Mouse (Mus musculus) MEL (cell line): ENCODE measurements around the gene Gm13124. TPM values are rescaled to one million over a fixed set of nuclear protein-coding genes. Genes with fewer than 3 reads are reported as not detected.

ENCODE experiments used
- DNase-seq: peaks from one replicate; pipeline ENCODE4 v3.0.0; 2011; ENCODE audit warnings: low read depth, low spot score
- H3K27ac ChIP-seq: 2 replicates; pipeline ENCODE4 v1.5.1; 2012; ENCODE audit warnings: low read depth, mild to moderate bottlenecking, control low read depth, low read length, moderate library complexity; ENCODE audit not compliant: control insufficient read depth
- H3K27me3 ChIP-seq, 2 experiments: fragments of 150-350 bp in 1 of 2; sonication (generic) in 1 of 2; 2 replicates each; pipeline ENCODE4 v1.6.1; 2012; ENCODE audit warnings: low read length in 2 of 2, mild to moderate bottlenecking in 2 of 2, improper control_type of control experiment in 1 of 2, moderate library complexity in 1 of 2; ENCODE audit not compliant: insufficient read depth in 2 of 2, control insufficient read depth in 1 of 2
- H3K36me3 ChIP-seq, 2 experiments: 2 replicates each; pipeline ENCODE4 v1.6.1; 2012 to 2014; ENCODE audit warnings: low read length in 2 of 2, improper control_type of control experiment in 1 of 2, inconsistent platforms in 1 of 2, mild to moderate bottlenecking in 1 of 2; ENCODE audit not compliant: insufficient read depth in 2 of 2, control insufficient read depth in 1 of 2
- H3K4me1 ChIP-seq, 2 experiments: fragments of 150-350 bp in 1 of 2; sonication (generic) in 1 of 2; 2 replicates each; pipeline ENCODE4 v1.6.1; 2012; ENCODE audit warnings: low read length in 2 of 2, improper control_type of control experiment in 1 of 2, mild to moderate bottlenecking in 1 of 2; ENCODE audit not compliant: insufficient read depth in 2 of 2, control insufficient read depth in 1 of 2
- H3K4me3 ChIP-seq, 2 experiments: fragments of 150-350 bp in 1 of 2; sonication (generic) in 1 of 2; 2 replicates each; pipeline ENCODE4 v1.5.1; 2012; ENCODE audit warnings: low read depth in 2 of 2, low read length in 2 of 2, mild to moderate bottlenecking in 2 of 2, moderate library complexity in 2 of 2, control low read depth in 1 of 2, improper control_type of control experiment in 1 of 2; ENCODE audit not compliant: control insufficient read depth in 1 of 2, insufficient read depth in 1 of 2
- H3K79me2 ChIP-seq: 2 replicates; pipeline ENCODE4 v1.6.1; 2012; ENCODE audit warnings: mild to moderate bottlenecking, low read length, moderate library complexity; ENCODE audit not compliant: control insufficient read depth, poor library complexity, insufficient read depth
- H3K9ac ChIP-seq: 2 replicates; pipeline ENCODE4 v1.6.1; 2012; ENCODE audit warnings: low read depth, mild to moderate bottlenecking, control low read depth, low read length, moderate library complexity; ENCODE audit not compliant: control insufficient read depth, poor library complexity, severe bottlenecking
- H3K9me3 ChIP-seq: fragments of 150-350 bp; sonication (generic); replicated peaks from 2 replicates; pipeline ENCODE4 v1.6.1; 2012; ENCODE audit warnings: mild to moderate bottlenecking, low read length, improper control_type of control experiment, moderate library complexity; ENCODE audit not compliant: insufficient read depth
- CHD1 ChIP-seq: IDR thresholded peaks from 2 replicates; pipeline ENCODE4 v1.6.1; 2012; ENCODE audit warnings: low read depth, mild to moderate bottlenecking, inconsistent platforms, low read length, improper control_type of control experiment
- CHD2 ChIP-seq: IDR thresholded peaks from 2 replicates; pipeline ENCODE4 v1.6.1; 2011; ENCODE audit warnings: low read length, improper control_type of control experiment
- CTCF ChIP-seq, 3 experiments: IDR thresholded peaks in 2 of 3; conservative IDR thresholded peaks in 1 of 3; 2 replicates each; pipeline ENCODE4 v1.5.1; 2011 to 2012; ENCODE audit warnings: low read length in 3 of 3, low read depth in 2 of 3, mild to moderate bottlenecking in 2 of 3, improper control_type of control experiment in 1 of 3, inconsistent platforms in 1 of 3, mixed read lengths in 1 of 3, moderate library complexity in 1 of 3; ENCODE audit not compliant: control insufficient read depth in 1 of 3, insufficient read depth in 1 of 3, poor library complexity in 1 of 3, severe bottlenecking in 1 of 3
- E2F4 ChIP-seq: IDR thresholded peaks from 2 replicates; pipeline ENCODE4 v1.6.1; 2011; ENCODE audit warnings: low read depth, low read length, improper control_type of control experiment, borderline replicate concordance
- EP300 ChIP-seq, 2 experiments: IDR thresholded peaks; 2 replicates each; pipeline ENCODE4 v1.6.1; 2011; ENCODE audit warnings: improper control_type of control experiment in 2 of 2, low read length in 2 of 2, low read depth in 1 of 2, mild to moderate bottlenecking in 1 of 2
- ETS1 ChIP-seq: IDR thresholded peaks from 2 replicates; pipeline ENCODE4 v1.6.1; 2012; ENCODE audit warnings: low read depth, mild to moderate bottlenecking, inconsistent platforms, low read length, improper control_type of control experiment, moderate library complexity
- GABPA ChIP-seq: IDR thresholded peaks from 2 replicates; pipeline ENCODE4 v1.6.1; 2012; ENCODE audit warnings: low read depth, mild to moderate bottlenecking, inconsistent platforms, low read length, improper control_type of control experiment, moderate library complexity
- JUND ChIP-seq: IDR thresholded peaks from 2 replicates; pipeline ENCODE4 v1.6.1; 2011; ENCODE audit warnings: low read depth, mild to moderate bottlenecking, improper control_type of control experiment, low read length
- KAT2A ChIP-seq: conservative IDR thresholded peaks from 2 replicates; pipeline ENCODE4 v1.6.1; 2012; ENCODE audit warnings: low read depth, low read length, improper control_type of control experiment, inconsistent platforms
- MAX ChIP-seq: IDR thresholded peaks from 2 replicates; pipeline ENCODE4 v1.6.1; 2011; ENCODE audit warnings: low read length, improper control_type of control experiment
- MEF2A ChIP-seq: IDR thresholded peaks from 2 replicates; pipeline ENCODE4 v1.6.1; 2014; ENCODE audit warnings: low read depth, mild to moderate bottlenecking, inconsistent platforms, low read length, improper control_type of control experiment; ENCODE audit not compliant: poor library complexity, insufficient replicate concordance, severe bottlenecking; ENCODE audit errors: extremely low read depth
- MYC ChIP-seq: IDR thresholded peaks from 2 replicates; pipeline ENCODE4 v1.6.1; 2011; ENCODE audit warnings: low read depth, mild to moderate bottlenecking, low read length, improper control_type of control experiment, moderate library complexity
- POLR2A ChIP-seq, 2 experiments: IDR thresholded peaks; 2 replicates each; pipeline ENCODE4 v1.6.1; 2011 to 2012; ENCODE audit warnings: low read length in 2 of 2, mild to moderate bottlenecking in 2 of 2, control low read depth in 1 of 2, improper control_type of control experiment in 1 of 2, low read depth in 1 of 2, moderate library complexity in 1 of 2; ENCODE audit not compliant: control insufficient read depth in 1 of 2, insufficient read depth in 1 of 2, poor library complexity in 1 of 2
- RAD21 ChIP-seq: IDR thresholded peaks from 2 replicates; pipeline ENCODE4 v1.6.1; 2011; ENCODE audit warnings: mild to moderate bottlenecking, low read depth, low read length, improper control_type of control experiment
- RCOR1 ChIP-seq: IDR thresholded peaks from 2 replicates; pipeline ENCODE4 v1.6.1; 2012; ENCODE audit warnings: low read depth, mild to moderate bottlenecking, inconsistent platforms, low read length, improper control_type of control experiment
- SIN3A ChIP-seq: IDR thresholded peaks from 2 replicates; pipeline ENCODE4 v1.6.1; 2012; ENCODE audit warnings: low read length, improper control_type of control experiment, inconsistent platforms
- SMC3 ChIP-seq: IDR thresholded peaks from 2 replicates; pipeline ENCODE4 v1.6.1; 2011; ENCODE audit warnings: low read depth, low read length, improper control_type of control experiment
- USF1 ChIP-seq: IDR thresholded peaks from 2 replicates; pipeline ENCODE4 v1.6.1; 2014; ENCODE audit warnings: low read depth, mild to moderate bottlenecking, inconsistent platforms, low read length, improper control_type of control experiment, moderate library complexity
- USF2 ChIP-seq, 2 experiments: IDR thresholded peaks; 2 replicates each; pipeline ENCODE4 v1.6.1; 2011 to 2012; ENCODE audit warnings: improper control_type of control experiment in 2 of 2, low read length in 2 of 2, borderline replicate concordance in 1 of 2, inconsistent platforms in 1 of 2, low read depth in 1 of 2, mild to moderate bottlenecking in 1 of 2; ENCODE audit not compliant: insufficient read depth in 1 of 2
- ZC3H11A ChIP-seq: IDR thresholded peaks from 2 replicates; pipeline ENCODE4 v1.6.1; 2012; ENCODE audit warnings: low read depth, mild to moderate bottlenecking, inconsistent platforms, low read length, improper control_type of control experiment
- ZMIZ1 ChIP-seq: IDR thresholded peaks from 2 replicates; pipeline ENCODE4 v1.6.1; 2012; ENCODE audit warnings: low read depth, mild to moderate bottlenecking, inconsistent platforms, low read length, improper control_type of control experiment, moderate library complexity
- polyA plus RNA-seq, 2 experiments: library from polyadenylated mRNA; stranded (reverse) in 1 of 2; unstranded in 1 of 2; fragments of >175 nt in 1 of 2; fragments of >200 nt in 1 of 2; gene quantifications; 2 replicates each; pipeline versions ENCODE4 v1.2.1 to v1.2.4; 2012; ENCODE audit warnings: low replicate concordance in 2 of 2, low read depth in 1 of 2; ENCODE audit not compliant: insufficient read length in 2 of 2, insufficient read depth in 1 of 2, missing spikeins in 1 of 2
- total RNA-seq: library from RNA; depleted of rRNA; stranded (reverse); fragments of 300-350 nt; gene quantifications from 2 replicates; pipeline ENCODE4 v1.2.3, GENCODE M21; 2012

The Gm13124 gene
- total and polyA plus RNA-seq, 3 experiments = not detected

GRCm38 (mm10) chr4:144567752-144568151 is 2.8 kb upstream of the Gm13124 start (continued):
- TF ChIP-seq CHD1 = no peak

GRCm38 (mm10) chr4:144561205-144561604 is 3.7 kb downstream of the Gm13124 start:
- H3K27me3 ChIP-seq = no peaks in the 10 kb centered on the region
- no peak overlapping the region for H3K9ac ChIP-seq
- no peaks in the 10 kb centered on the region for H3K4me1 ChIP-seq
- H3K36me3 ChIP-seq = no peaks in the 10 kb centered on the region
- no peak for DNase-seq
- no peaks in the 10 kb centered on the region for H3K79me2 ChIP-seq
- H3K4me3 ChIP-seq = no peak overlapping the region
- H3K9me3 ChIP-seq = no peaks in the 10 kb centered on the region
- no peak overlapping the region for H3K27ac ChIP-seq
- TF ChIP-seq CHD1 = no peak
- TF ChIP-seq MEF2A = no peak
- TF ChIP-seq MYC = no peak
- no peak for TF ChIP-seq ZC3H11A
- TF ChIP-seq USF1 = no peak
- no peak for TF ChIP-seq CHD2
- no peak for TF ChIP-seq POLR2A (IDR thresholded peaks at IDR 0.05; ENCODE audit: control insufficient read depth in 1 of 2, insufficient read depth in 1 of 2, low read depth in 1 of 2, low read length in 2 of 2, poor library complexity in 1 of 2)
- no peak for TF ChIP-seq EP300 (IDR thresholded peaks at IDR 0.05; ENCODE audit: low read depth in 1 of 2, low read length in 2 of 2)
- no peak for TF ChIP-seq RAD21
- no peak for TF ChIP-seq RCOR1
- no peak for TF ChIP-seq SIN3A
- TF ChIP-seq KAT2A = no peak
- no peak for TF ChIP-seq ZMIZ1

- Histone ChIP-seq H3K9me3 (no peaks in the 10 kb centered on the region), H3K27me3 (no peaks in the 10 kb centered on the region), H3K79me2 (no peaks in the 10 kb centered on the region), H3K4me1 (no peaks in the 10 kb centered on the region), H3K36me3 (no peaks in the 10 kb centered on the region), H3K27ac (no peak overlapping the region), H3K9ac (no peak overlapping the region), H3K4me3 (no peak overlapping the region)
- DNase-seq = peak; percentile 19
- TF ChIP-seq E2F4 = no peak
- TF ChIP-seq JUND = no peak
- no peak for TF ChIP-seq ETS1
- peak; percentile 13 for TF ChIP-seq RAD21
- peak in 2 of 3 experiments; percentile 8 to 43; a peak in 2 of 6 replicates for TF ChIP-seq CTCF (IDR thresholded peaks at IDR 0.05 in 2 of 3, conservative IDR thresholded peaks at IDR 0.05 in 1 of 3; ENCODE audit: control insufficient read depth in 1 of 3, insufficient read depth in 1 of 3, low read depth in 2 of 3, low read length in 3 of 3, poor library complexity in 1 of 3, severe bottlenecking in 1 of 3)
- no peak for TF ChIP-seq USF2 (IDR thresholded peaks at IDR 0.05; ENCODE audit: borderline replicate concordance in 1 of 2, insufficient read depth in 1 of 2, low read depth in 1 of 2, low read length in 2 of 2)
- TF ChIP-seq GABPA = no peak
- TF ChIP-seq SMC3 = peak; percentile 52
- TF ChIP-seq MAX = no peak
These were observed 5.1 kb downstream of the Gm13124 start for GRCm38 (mm10) chr4:144559792-144560191.
